Mouse (Mus musculus) ES-Bruce4 (cell line): Measurements from ENCODE around the gene Trim17.

ENCODE experiments used
- CTCF ChIP-seq: IDR thresholded peaks from one replicate; pipeline ENCODE4 v1.8.1; 2011; ENCODE audit warnings: low read depth, low read length
- EP300 ChIP-seq: IDR thresholded peaks from 2 replicates; pipeline ENCODE4 v1.6.1; 2011; ENCODE audit warnings: low read depth, low read length; ENCODE audit not compliant: insufficient read depth
- POLR2A ChIP-seq: IDR thresholded peaks from one replicate; pipeline ENCODE4 v1.8.1; 2011; ENCODE audit warnings: low read length; ENCODE audit not compliant: insufficient read depth

DNA sequence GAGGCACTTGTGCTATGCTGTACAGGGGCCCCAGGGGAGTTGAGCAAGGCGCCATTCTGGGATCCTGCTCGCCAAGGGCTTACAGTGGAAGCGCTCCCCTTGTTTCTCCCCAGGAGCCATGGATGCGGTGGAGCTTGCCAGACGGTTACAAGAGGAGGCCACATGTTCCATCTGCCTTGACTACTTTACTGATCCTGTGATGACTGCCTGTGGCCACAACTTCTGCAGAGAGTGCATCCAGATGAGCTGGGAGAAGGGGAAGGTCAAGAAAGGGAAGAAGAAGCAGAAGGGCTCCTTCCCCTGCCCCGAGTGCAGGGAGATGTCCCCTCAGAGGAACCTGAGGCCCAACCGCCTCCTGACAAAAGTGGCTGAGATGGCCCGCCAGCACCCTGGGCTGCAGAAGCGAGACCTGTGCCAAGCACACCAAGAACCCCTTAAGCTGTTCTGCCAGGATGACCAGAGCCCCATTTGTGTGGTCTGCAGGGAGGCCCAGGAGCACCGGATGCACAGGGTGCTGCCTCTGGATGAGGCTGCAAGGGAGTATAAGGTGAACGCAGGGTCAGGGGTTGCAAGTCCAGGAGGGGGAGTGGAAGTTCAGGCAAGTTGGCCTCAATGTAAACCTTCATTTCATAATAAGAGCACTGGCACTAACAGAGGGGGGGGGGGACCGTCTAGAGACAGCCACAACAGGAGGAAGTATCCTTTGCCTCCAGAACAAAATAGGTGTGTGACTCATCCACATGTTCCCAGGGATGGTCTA lies 10.7 kb downstream of the Trim17 start:
- TF ChIP-seq CTCF (no peak), EP300 (no peak), POLR2A (no peak)
